Mouse (Mus musculus) kidney, embryonic 15.5 days (tissue): ENCODE measurements at regions not wholly inside any gene's neighbourhood (a gene's known extent, or its start where the extent isn't known, plus 50 kb on each side); places are given as distances from the start of the nearest gene placed in this dataset.

Source experiments
- ATAC-seq: fragments of 200-750 bp; cut with Nextera tagmentation; replicated peaks from 2 replicates; pipeline ENCODE4 v1.8.0; 2017; ENCODE audit warnings: moderate TSS enrichment; ENCODE audit not compliant: low FRiP score
- H3K27ac ChIP-seq: fragments of 300-500 bp; sonication (generic); 2 replicates; pipeline ENCODE4 v1.5.1; 2015; ENCODE audit warnings: mild to moderate bottlenecking, inconsistent platforms
- H3K27me3 ChIP-seq: fragments of 300-500 bp; sonication (generic); 2 replicates; pipeline ENCODE4 v1.6.1; 2015; ENCODE audit warnings: inconsistent platforms
- H3K36me3 ChIP-seq: fragments of 300-500 bp; sonication (generic); 2 replicates; pipeline ENCODE4 v1.6.1; 2015; ENCODE audit warnings: inconsistent platforms
- H3K4me1 ChIP-seq: fragments of 300-500 bp; sonication (generic); 2 replicates; pipeline ENCODE4 v1.6.1; 2015; ENCODE audit warnings: inconsistent platforms
- H3K4me2 ChIP-seq: fragments of 300-500 bp; sonication (generic); 2 replicates; pipeline ENCODE4 v1.6.1; 2015; ENCODE audit warnings: moderate library complexity, mild to moderate bottlenecking, inconsistent platforms
- H3K4me3 ChIP-seq: fragments of 300-500 bp; sonication (generic); replicated peaks from 2 replicates; pipeline ENCODE4 v1.5.1; 2015; ENCODE audit warnings: mild to moderate bottlenecking, inconsistent platforms
- H3K9ac ChIP-seq: fragments of 300-500 bp; sonication (generic); 2 replicates; pipeline ENCODE4 v1.6.1; 2015; ENCODE audit warnings: mild to moderate bottlenecking, inconsistent platforms
- H3K9me3 ChIP-seq: fragments of 300-500 bp; sonication (generic); replicated peaks from 2 replicates; pipeline ENCODE4 v1.6.1; 2016; ENCODE audit warnings: inconsistent platforms
- WGBS: fragments of 180-500 bp; shearing (Covaris S2); methylation state at CpG from one replicate; pipeline ENCODE4 v1.1.7; 2015; ENCODE audit warnings: mixed read lengths; 5-methylcytosine and 5-hydroxymethylcytosine counted together

DNA sequence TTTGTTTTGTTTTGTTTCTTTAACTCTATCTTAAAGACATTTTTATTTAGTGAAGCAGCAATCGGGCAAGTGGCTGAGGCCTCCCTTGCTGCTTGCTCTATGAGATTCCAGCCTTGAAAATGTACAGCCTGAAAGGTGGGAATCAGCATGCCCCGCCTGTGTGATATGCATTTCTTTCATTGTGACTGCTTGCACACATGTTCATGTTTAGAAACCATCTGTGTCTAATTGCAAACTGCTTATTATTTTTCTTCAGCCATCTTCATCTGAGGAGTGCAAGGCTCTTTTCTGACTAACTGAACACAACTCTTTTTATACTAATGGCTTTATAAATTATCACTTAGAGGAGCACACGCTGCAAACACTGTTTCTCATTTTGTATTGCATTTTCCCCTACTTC lies 449.0 kb upstream of the Sptlc3 start:
- Histone ChIP-seq H3K36me3 (no peaks in the 10 kb centered on the region), H3K4me3 (no peak overlapping the region), H3K9me3 (no peaks in the 10 kb centered on the region), H3K4me1 (no peaks in the 10 kb centered on the region), H3K9ac (no peak overlapping the region), H3K27me3 (no peaks in the 10 kb centered on the region), H3K4me2 (no peak overlapping the region), H3K27ac (no peak overlapping the region)
- ATAC-seq = no peak
- WGBS = 85% methylated on average over 3 of the region's 3 CpGs

DNA sequence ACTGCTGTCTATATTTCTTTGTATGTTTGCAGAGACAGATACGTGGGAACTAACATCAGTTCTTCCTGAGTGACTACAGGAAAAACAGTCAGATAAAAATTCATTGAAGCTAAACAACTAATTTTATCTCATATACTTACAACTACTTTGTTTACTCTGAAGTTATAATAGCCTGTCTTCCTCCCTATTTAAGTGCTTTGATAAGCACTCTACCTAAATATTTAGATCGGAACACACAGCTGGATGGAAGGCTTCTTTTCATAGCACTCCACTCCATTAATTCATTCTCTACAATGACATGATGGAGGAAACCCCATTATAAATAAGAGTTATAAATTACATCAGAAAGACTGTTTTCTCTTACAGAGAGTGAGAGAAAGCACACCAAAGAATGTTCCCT lies 438.5 kb upstream of the Sptlc3 start:
- Histone ChIP-seq H3K4me1 (no peaks in the 10 kb centered on the region), H3K27me3 (no peaks in the 10 kb centered on the region), H3K9me3 (no peaks in the 10 kb centered on the region), H3K36me3 (no peaks in the 10 kb centered on the region), H3K4me3 (no peak overlapping the region), H3K27ac (no peak overlapping the region), H3K4me2 (no peak overlapping the region), H3K9ac (no peak overlapping the region)
- 31% methylated on average over 2 of the region's 2 CpGs for WGBS
- no peak for ATAC-seq

DNA sequence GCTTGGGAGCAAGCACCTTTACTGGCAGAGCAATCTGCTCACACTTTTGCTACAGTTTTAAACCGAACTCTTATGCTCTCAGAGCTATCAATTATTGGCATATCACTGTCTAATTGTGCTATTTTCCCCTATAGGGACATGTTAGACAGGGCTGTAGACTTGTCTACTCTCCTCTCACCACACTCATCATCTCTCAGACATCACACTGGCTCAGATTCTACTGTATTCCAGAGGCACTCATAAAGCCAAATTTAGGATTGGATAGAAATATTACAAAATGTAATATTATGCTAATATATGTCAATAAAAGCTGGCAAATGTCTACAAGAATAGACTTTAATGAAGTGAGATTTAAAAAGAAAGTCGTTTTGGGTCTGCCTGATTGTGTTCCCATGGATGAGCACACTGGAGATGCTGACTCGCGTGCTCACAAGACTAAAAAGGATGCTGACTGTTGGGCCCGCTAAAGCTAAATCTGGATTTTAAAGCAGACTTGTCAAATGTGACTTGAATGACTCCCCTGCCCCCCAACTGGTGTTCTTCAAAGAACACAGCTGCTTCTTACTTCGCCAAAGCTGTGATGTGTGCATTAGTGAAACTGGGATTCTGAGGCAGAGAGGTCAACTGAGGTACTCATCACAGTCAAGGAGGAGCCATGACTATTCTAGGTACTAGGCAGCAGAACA lies 424.3 kb upstream of the Sptlc3 start:
- ATAC-seq = no peak

DNA sequence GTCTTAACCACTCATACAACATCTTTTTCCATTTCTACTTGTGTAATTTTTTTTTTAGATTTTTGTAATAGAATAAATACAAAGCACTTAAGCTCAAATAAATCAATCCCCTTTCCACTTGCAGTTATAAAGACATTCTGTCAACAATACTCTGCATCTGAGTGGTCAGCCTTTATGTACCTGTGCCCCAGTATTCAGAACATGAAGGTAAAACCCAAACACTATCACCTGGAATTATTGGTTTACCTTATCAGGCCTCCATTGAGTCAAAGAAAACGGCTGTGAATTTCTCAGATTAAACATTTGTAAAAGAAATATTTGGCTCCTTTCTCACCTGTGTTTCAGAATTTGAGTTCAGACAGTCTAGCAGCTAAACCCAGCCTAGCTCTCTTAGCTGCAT lies 422.0 kb upstream of the Sptlc3 start:
- ATAC-seq = no peak
- no peaks in the 10 kb centered on the region for H3K36me3 ChIP-seq
- H3K27me3 ChIP-seq = no peaks in the 10 kb centered on the region
- no peak overlapping the region for H3K27ac ChIP-seq
- WGBS = 81% methylated on average over 1 of the region's 1 CpGs
- no peak overlapping the region for H3K9ac ChIP-seq
- H3K9me3 ChIP-seq = no peaks in the 10 kb centered on the region
- no peak overlapping the region for H3K4me3 ChIP-seq
- no peaks in the 10 kb centered on the region for H3K4me1 ChIP-seq
- no peak overlapping the region for H3K4me2 ChIP-seq

More for the DNA sequence above, 424.3 kb upstream of the Sptlc3 start:
- Histone ChIP-seq H3K36me3 (no peaks in the 10 kb centered on the region), H3K9ac (no peak overlapping the region), H3K4me1 (no peaks in the 10 kb centered on the region), H3K27me3 (no peaks in the 10 kb centered on the region), H3K4me2 (no peak overlapping the region), H3K9me3 (no peaks in the 10 kb centered on the region), H3K4me3 (no peak overlapping the region), H3K27ac (no peak overlapping the region)
- WGBS = 81% methylated on average over 6 of the region's 6 CpGs

DNA sequence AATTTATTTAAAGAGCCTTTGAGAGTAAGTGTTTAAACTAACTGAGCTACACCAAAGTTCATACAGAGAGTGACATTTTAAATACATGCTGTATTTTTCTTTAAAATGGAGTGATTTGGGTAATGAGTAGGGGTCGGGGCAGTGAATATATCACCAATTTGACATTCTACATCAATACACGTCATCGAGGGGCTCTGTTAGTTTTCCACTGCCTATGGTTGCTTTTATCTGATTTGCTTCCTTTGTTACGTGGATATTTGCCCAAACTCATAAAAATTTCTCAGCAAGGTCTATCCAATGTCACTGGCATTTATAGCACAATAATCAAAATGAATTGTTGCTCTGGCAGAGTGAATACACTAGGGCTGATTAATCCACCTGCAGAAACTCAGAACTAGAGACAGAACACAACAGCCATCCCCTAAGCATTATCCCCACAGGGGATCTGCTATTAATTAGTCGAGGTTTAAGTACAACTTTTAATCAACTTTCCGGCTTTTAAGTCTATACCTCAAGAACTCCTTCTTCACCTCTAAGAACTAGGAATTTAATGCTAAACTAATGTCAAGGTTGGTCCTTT lies 400.1 kb upstream of the Sptlc3 start:
- peak; percentile 80 for ATAC-seq
- no peaks in the 10 kb centered on the region for H3K36me3 ChIP-seq
- no peak overlapping the region for H3K4me3 ChIP-seq
- no peaks in the 10 kb centered on the region for H3K9me3 ChIP-seq
- H3K4me1 ChIP-seq = no peaks in the 10 kb centered on the region
- 45% methylated on average over 6 of the region's 6 CpGs for WGBS
- H3K27me3 ChIP-seq = no peaks in the 10 kb centered on the region
- no peak overlapping the region for H3K4me2 ChIP-seq
- no peak overlapping the region for H3K27ac ChIP-seq
- H3K9ac ChIP-seq = no peak overlapping the region

DNA sequence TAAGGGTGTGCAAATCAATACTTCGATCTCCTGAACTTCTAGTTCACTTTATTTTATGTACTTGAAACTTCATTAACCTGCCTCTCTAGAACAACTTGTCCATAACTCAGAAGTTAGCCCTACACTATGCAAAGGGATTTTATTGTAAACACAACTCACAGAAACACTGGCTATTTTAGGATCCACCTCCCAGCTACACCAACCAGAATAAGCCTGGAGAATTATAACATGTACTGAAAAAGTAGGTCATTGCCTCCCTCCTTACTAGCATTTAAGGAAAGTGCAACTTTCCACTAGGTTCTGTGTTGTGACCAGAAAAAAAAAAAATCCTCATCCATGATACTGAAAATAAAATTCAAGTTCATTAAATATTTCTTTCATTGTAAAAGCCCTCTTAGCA lies 382.0 kb upstream of the Sptlc3 start:
- 89% methylated on average over 1 of the region's 1 CpGs for WGBS
- no peaks in the 10 kb centered on the region for H3K4me1 ChIP-seq
- no peaks in the 10 kb centered on the region for H3K27me3 ChIP-seq
- H3K27ac ChIP-seq = no peak overlapping the region
- no peak for ATAC-seq
- H3K36me3 ChIP-seq = no peaks in the 10 kb centered on the region
- H3K4me2 ChIP-seq = no peak overlapping the region
- H3K9me3 ChIP-seq = no peaks in the 10 kb centered on the region
- no peak overlapping the region for H3K9ac ChIP-seq
- no peak overlapping the region for H3K4me3 ChIP-seq

DNA sequence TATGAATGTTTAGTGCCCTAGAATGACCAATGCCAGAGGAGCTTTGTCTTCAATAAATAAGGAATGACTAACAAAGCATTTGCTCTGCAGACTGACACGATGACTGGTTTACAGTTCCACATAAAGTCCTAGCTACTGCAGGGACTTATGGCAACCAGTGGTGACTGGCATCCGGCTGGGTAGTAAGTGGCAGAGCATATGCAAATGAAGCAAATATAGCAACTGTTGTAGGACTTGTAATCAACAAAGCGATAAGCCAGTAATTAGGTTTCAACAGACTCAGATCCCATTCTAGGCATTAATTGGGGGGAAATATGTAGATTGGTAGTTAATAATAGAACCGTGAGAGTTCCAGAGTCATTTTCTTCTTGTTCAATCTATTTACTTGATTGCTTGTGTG lies 379.2 kb upstream of the Sptlc3 start:
- H3K27ac ChIP-seq = no peak overlapping the region
- no peak for ATAC-seq
- WGBS = 91% methylated on average over 4 of the region's 4 CpGs
- H3K27me3 ChIP-seq = no peaks in the 10 kb centered on the region
- no peaks in the 10 kb centered on the region for H3K4me1 ChIP-seq
- no peaks in the 10 kb centered on the region for H3K36me3 ChIP-seq
- no peak overlapping the region for H3K4me3 ChIP-seq
- H3K9me3 ChIP-seq = no peaks in the 10 kb centered on the region
- no peak overlapping the region for H3K9ac ChIP-seq
- no peak overlapping the region for H3K4me2 ChIP-seq

DNA sequence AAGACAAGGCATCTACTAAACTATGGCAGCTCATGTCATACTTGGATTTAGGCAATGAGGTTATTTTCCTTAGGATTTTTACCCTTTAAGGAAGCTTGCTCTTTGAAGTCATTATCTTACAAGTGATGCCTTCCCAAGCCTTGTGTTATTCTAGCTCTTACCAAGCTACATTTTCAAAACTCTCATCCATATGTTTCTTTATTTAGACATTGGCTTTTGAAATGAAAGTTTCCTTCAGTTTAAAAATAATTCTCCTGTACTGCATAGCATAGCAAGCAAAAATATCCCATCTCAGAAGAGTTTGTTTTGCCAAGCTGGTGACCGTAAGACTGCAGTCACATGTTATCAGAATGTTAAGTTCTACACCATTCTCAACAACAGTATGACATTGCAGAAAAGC lies 372.8 kb upstream of the Sptlc3 start:
- Histone ChIP-seq H3K27me3 (no peaks in the 10 kb centered on the region), H3K4me2 (no peak overlapping the region), H3K36me3 (no peaks in the 10 kb centered on the region), H3K9ac (no peak overlapping the region), H3K4me3 (no peak overlapping the region), H3K9me3 (no peaks in the 10 kb centered on the region), H3K4me1 (no peaks in the 10 kb centered on the region), H3K27ac (no peak overlapping the region)
- no peak for ATAC-seq
- 94% methylated on average over 1 of the region's 1 CpGs for whole genome bisulfite sequencing

DNA sequence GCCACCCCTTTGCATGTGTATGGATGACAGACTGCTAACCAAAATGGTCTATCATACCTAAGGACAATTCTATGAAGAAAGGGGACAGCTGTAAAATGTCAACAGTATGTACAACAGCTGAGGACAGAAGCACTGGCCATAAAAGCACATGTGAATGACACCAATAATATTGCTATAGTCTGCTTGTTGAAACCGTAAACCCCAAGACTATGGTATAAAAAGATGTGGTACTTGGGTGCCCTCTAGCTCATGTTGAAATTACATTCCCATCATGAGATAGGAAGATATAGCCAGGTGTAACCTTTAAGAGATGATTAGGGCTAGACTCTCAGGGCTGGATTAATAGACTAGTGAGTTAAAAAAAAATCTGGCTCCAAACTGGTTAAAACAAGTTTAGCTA lies 361.6 kb upstream of the Sptlc3 start:
- no peak overlapping the region for H3K9ac ChIP-seq

GRCm38 (mm10) chr2:139147004-139147403 lies 346.7 kb upstream of the Sptlc3 start:
- WGBS = 63% methylated on average over 1 of the region's 1 CpGs
- no peak overlapping the region for H3K4me3 ChIP-seq

More for the DNA sequence above, 361.6 kb upstream of the Sptlc3 start:
- Histone ChIP-seq H3K27ac (no peak overlapping the region), H3K9me3 (no peaks in the 10 kb centered on the region), H3K36me3 (no peaks in the 10 kb centered on the region), H3K4me2 (no peak overlapping the region), H3K27me3 (no peaks in the 10 kb centered on the region), H3K4me3 (no peak overlapping the region), H3K4me1 (no peaks in the 10 kb centered on the region)
- no peak for ATAC-seq
- 43% methylated on average over 1 of the region's 1 CpGs for WGBS

DNA sequence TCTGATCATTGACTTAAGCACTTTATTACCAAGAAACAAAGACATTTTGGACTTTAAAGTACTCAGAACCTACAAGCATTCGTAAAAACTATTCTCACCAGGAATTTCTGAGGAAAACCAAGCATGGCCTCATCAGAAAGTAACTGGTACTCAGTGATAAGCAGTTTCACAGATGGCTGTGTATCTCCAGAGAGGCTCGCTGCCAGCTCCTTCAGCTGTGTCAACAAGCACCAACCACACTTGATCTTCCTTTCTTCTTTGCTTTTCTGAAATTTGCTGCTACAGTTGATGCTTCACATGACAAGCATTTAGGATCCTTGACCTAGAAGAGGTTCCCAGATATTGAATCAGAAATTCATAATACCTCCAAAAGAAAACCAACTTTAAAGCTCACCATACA lies 314.1 kb upstream of the Sptlc3 start:
- 62% methylated on average over 2 of the region's 2 CpGs for WGBS
- no peaks in the 10 kb centered on the region for H3K36me3 ChIP-seq
- H3K27me3 ChIP-seq = no peaks in the 10 kb centered on the region
- H3K9ac ChIP-seq = no peak overlapping the region
- H3K9me3 ChIP-seq = no peaks in the 10 kb centered on the region
- no peaks in the 10 kb centered on the region for H3K4me1 ChIP-seq
- no peak for ATAC-seq
- H3K4me2 ChIP-seq = no peak overlapping the region
- H3K4me3 ChIP-seq = no peak overlapping the region
- H3K27ac ChIP-seq = no peak overlapping the region

More at GRCm38 (mm10) chr2:139147004-139147403, 346.7 kb upstream of the Sptlc3 start:
- H3K4me1 ChIP-seq = no peaks in the 10 kb centered on the region
- no peaks in the 10 kb centered on the region for H3K36me3 ChIP-seq
- no peaks in the 10 kb centered on the region for H3K9me3 ChIP-seq
- H3K27ac ChIP-seq = no peak overlapping the region
- H3K4me2 ChIP-seq = no peak overlapping the region
- no peaks in the 10 kb centered on the region for H3K27me3 ChIP-seq
- no peak overlapping the region for H3K9ac ChIP-seq
- ATAC-seq = no peak

GRCm38 (mm10) chr2:139198281-139198680 lies 295.4 kb upstream of the Sptlc3 start:
- no peaks in the 10 kb centered on the region for H3K9me3 ChIP-seq
- H3K27ac ChIP-seq = no peak overlapping the region
- H3K27me3 ChIP-seq = no peaks in the 10 kb centered on the region
- 83% methylated on average over 2 of the region's 2 CpGs for WGBS
- no peaks in the 10 kb centered on the region for H3K36me3 ChIP-seq
- ATAC-seq = no peak
- no peak overlapping the region for H3K4me2 ChIP-seq
- no peak overlapping the region for H3K4me3 ChIP-seq
- H3K4me1 ChIP-seq = no peaks in the 10 kb centered on the region
- H3K9ac ChIP-seq = no peak overlapping the region

GRCm38 (mm10) chr2:139207649-139208048 lies 286.1 kb upstream of the Sptlc3 start:
- no peak overlapping the region for H3K4me3 ChIP-seq
- H3K36me3 ChIP-seq = no peaks in the 10 kb centered on the region
- H3K4me2 ChIP-seq = no peak overlapping the region
- H3K4me1 ChIP-seq = no peaks in the 10 kb centered on the region
- no peak for ATAC-seq
- no peaks in the 10 kb centered on the region for H3K9me3 ChIP-seq
- 52% methylated on average over 1 of the region's 1 CpGs for WGBS
- H3K9ac ChIP-seq = no peak overlapping the region
- H3K27me3 ChIP-seq = no peaks in the 10 kb centered on the region
- H3K27ac ChIP-seq = no peak overlapping the region
